Mouse (Mus musculus) stomach, postnatal 0 days (tissue): ENCODE measurements around the gene C330007P06Rik.

Source experiments
- CTCF ChIP-seq: IDR thresholded peaks from 2 replicates; pipeline ENCODE4 v1.5.1; 2016; ENCODE audit warnings: antibody characterized with exemption, low read depth, mild to moderate bottlenecking, moderate library complexity
- EP300 ChIP-seq: optimal IDR thresholded peaks from 2 replicates; pipeline ENCODE3; 2016; ENCODE audit warnings: antibody characterized with exemption

GRCm38 (mm10) chrX:36816953-36817441 is 56.9 kb downstream of the C330007P06Rik start:
- TF ChIP-seq CTCF (no peak), EP300 (no peak)
